Mouse (Mus musculus) lung, adult 2 months (tissue): ENCODE measurements at regions not wholly inside any gene's neighbourhood (a gene's known extent, or its start where the extent isn't known, plus 50 kb on each side); places are given as distances from the start of the nearest gene placed in this dataset.

ENCODE experiments used
- CTCF ChIP-seq: fragments of 200-500 bp; IDR thresholded peaks from 2 replicates; pipeline ENCODE4 v1.5.1; 2011; ENCODE audit warnings: mild to moderate bottlenecking, low read length, control low read depth; ENCODE audit not compliant: insufficient read depth
- POLR2A ChIP-seq: fragments of 200-500 bp; IDR thresholded peaks from 2 replicates; pipeline ENCODE4 v1.6.1; 2011; ENCODE audit warnings: low read depth, mild to moderate bottlenecking, control low read depth, low read length, borderline replicate concordance; ENCODE audit errors: extremely low read depth

DNA sequence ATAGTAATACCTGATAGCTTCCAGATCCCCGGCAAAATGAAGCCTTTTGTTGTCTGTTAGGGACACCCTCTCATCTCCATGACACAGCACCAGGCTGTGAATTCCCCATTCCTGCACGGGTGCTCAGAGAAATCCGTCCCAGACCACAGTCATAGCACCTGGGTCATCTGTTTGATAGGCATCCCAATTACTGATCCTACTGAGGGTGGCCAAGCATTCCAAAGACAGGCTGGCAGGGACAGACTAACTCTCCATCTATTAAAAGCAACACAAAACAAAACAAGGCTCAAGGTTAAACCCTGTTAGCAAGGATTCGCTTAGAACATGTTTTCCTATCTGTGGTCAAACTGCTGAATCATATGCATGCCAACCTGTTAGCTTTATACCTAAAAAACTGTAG, 213.8 kb upstream of the Atp2b1 start:
- TF ChIP-seq CTCF (no peak), POLR2A (no peak)
